Mouse (Mus musculus) frontal cortex, postnatal 14 days (tissue): ENCODE measurements around the gene Bpifa2.
"Not testable (repeated sequence)": the region's sequence is repeated elsewhere in the genome, so short reads cannot be mapped to it uniquely, and the experiment has no call there.

ENCODE experiments used
- DNase-seq, 2 experiments: peaks; one replicate each; pipeline ENCODE4 v3.0.0; 2022; ENCODE audit warnings: low spot score in 2 of 2

The Bpifa2 gene

DNA sequence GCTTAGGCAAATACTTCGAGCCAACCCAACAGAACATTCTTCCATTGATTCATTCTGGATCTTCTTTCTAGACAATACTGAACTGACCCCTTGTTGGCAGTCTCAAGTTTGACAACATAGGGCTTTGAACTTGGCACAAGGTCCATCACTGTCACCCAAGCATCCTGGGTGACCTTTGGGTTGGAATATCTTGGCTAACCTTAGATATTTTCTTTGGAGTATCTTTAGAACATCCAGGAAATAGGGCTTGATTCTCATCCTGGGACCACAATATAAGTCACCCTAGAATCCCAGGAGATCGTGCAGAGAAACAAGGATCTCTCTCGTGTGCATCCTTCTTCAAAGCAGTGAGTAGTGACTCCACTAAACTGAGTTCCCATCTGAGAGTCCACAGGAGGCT is at the start of gene Bpifa2:
Gene Bpifa2, plus strand, starts transcription at position 301 of the 400 bp plus-strand sequence.
- DNase-seq, result no peak

DNA sequence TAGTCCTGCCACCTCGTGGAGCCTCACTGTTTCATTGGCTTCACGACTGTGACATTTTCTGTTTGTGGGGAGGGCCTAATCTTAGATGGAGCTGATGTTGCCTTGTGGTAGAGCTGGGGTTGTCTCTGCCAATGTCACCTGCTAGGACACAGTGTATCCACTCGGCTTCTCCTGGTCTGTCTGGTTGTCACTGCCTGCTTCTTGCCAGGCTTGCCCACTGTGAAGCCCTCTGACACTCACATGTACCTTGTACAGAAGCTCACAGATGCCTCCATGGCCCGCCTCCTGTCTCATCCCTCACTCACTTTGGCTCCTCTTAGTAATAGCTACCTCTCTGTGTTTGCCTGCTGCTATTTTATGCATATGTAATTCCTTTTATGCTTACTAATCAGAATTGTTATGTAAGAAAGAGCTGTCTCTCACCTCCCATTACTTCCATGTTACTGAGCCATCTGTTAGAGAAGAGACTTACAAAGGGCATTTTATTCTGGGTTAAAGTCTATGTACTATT is 45.2 kb upstream of the Bpifa2 start:
- no peak for DNase-seq

DNA sequence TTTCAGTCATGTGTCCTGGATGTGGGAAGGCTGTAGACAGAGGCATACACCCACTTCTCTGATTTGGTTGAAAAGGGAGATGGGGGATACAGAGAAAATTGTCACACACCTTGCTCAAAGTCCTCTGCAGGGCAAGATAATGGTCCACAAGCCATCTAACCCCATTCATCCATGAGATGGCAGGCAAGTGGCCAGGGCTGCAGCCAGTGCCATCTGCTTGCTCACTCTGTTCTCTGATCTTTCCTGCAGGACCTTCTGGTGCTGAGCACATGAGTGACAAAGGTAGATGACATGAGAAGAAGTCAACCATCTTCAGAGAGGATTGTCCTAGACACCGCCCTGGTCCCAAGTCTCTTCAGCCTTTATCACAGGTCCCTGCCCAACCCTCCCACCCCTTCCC is 44.7 kb upstream of the Bpifa2 start:
- DNase-seq, result no peak

DNA sequence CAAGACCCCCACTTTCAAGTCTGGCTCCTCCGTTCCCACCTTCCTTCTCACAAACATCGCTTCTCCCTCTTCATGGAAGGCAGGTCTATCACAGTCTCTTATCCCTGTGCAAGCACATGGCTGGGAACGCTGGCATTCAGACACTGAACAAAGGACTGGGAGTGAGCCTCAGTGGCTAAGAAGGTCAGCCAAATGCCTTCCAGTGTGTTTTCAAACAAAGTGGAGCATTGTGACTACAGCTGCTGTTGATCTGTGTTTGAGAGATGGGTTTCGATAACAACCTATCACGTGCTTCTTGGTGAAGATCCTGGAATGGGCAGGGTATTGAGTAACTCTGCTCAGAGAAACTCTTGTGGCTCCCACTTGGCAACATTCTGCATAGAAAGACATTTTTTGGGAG is 37.8 kb upstream of the Bpifa2 start:
- no peak for DNase-seq

DNA sequence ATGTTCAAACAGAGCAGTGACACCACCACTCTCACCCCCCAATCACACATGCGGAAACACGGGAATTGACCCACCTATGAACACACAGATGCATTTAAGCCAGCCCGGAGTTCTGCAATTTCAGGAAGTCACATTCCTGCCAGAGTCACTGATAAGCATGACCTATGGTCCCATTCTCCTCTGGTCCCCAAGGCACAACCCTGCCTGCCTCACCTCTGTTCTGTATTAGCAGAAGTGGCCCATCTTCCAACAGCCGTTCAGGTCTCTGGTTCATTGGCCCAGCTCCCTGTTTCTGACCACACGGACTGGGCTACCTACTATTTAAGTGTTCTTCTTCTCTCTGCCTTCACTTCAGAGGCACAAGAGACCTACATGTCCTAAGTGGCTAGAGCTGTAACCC is 33.5 kb upstream of the Bpifa2 start, which contains the start of gene Bpifa6:
Gene Bpifa6, plus strand, starts transcription at position 364 of the 400 bp plus-strand sequence.
- no peak for DNase-seq

DNA sequence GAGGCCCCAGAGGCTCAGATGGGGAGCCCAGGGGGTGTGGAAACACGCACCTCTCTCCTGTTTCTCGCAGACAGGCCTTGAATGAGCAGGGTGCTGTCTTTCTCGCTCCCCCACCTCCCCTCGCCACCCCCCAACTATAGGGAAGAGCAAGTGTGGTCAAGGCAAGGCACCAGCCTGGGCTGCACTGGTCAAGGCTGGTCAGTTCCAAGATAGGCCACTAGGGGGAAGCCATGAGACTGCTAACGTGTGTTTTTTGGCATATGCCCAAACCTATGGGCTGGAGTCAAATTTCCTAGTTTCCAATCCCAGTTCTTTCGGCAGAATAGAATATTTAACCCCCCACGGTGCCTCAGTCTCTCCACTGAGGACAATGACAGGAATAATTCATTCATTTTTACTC is 12.3 kb upstream of the Bpifa2 start:
- DNase-seq, result peak; percentile 11 to 51

DNA sequence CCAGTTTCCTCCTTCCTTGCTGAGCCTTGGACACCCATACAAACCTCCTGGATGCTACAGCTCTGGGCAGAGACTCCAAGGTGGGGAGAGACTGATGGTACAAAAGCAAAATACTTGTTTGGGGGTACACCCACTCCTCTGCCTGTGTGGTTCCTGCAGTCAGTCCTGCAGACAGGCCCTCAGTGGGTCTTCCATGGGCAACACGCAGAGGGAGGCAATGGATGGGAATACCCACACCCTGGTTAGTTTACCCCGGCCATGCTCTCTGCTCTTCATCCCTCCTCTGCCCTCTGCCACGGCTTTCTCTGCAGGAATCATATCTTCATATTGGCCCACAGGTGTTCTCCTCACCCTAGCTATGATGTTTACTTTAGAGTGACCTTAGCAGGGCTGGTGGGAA is 7.6 kb upstream of the Bpifa2 start:
- no peak for DNase-seq

DNA sequence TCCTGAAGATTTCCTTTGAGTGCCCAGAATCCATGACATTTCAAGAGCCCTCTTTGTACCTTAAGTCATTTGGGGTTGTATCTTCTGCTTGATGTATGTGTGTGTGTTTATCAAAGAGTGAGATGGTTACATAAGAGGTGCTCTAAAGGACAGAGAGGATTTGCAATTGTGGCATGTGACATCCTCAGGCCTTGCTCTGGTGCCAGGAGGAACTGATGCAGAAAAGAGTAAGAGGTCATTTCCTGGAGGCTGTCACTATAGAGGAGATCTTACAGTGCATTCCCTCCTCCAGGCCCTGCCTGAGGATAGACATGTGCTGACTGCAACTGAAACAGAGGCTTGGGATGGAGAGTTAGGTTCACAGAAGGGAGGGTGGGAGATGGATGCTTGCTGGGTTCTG is 7.0 kb upstream of the Bpifa2 start:
- no peak for DNase-seq

DNA sequence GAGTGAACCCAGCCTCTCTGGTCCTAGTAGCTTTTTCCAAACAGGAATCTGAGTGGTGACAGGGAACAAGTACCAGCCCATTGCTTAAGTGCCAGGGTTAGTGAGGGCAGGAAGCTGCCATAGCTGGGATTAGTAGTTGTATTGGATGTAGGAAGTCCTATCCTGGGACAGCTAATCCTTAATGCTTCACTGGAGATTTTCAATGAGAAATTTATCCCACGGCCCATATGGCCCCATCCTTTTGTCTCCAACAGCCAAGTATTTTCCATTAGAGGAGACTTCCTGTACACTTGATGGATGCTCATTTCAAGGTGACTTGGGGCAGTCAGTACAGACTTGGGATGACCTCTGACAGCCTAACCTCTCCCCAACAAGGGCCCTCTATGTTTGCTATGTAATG is 3.6 kb upstream of the Bpifa2 start:
- DNase-seq, result no peak

DNA sequence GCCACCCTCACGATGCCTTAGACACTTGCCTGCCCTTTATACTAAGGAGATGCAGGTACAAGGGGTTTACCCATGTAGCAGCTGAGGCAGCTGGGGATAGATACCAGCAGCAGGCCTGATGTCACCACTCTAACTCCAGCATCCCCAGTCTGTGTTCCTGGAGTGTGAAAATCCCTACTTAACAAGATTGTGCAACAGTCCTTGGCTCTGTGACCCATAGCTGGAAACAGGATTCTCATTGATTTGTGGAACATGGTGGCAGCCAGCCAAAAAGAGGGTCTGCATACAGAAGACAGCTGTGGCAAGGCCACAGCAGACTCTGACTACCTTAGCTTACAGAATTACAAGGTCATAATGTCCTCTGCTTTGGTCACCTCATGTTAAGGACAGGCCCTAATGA is 3.0 kb upstream of the Bpifa2 start:
- DNase-seq, result no peak

DNA sequence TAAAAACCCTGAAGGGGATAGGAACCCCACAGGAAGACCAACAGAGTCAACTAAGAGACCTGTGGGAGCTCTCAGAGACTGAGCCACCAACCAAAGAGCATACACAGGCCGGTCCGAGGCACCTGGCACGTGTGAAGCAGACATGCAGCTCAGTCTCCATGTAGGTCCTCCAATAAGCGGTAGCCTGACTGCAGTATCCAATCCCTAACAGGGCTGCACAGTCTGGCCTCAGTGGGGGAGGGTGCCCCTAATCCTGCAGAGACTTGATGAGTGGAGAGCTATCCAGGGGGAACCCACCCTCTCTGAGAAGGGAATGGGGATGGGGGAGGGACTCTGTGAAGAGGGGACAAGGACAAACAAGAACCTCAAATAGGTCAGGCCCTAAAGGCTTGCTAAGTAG is 2.3 kb upstream of the Bpifa2 start:
- DNase-seq, result no peak

DNA sequence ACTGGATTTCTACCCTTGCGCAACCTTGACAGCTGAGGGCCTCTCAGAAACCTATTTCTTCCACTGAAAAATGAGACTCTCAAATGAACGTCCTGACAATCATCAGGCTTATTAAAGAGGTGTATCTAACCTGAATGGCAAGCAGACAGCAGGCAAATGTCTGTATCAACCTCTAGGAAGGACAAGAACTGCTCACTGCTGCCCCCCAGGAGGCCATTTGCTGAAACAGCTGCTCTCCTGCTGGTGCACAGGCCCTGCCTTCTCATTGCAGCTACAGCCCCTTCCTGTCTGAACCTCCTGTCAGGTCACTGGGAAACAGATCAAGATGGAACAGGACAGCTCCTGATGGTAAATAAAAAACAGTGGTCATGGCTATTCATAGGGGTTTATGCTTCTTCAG is 1.7 kb upstream of the Bpifa2 start:
- DNase-seq, result no peak

DNA sequence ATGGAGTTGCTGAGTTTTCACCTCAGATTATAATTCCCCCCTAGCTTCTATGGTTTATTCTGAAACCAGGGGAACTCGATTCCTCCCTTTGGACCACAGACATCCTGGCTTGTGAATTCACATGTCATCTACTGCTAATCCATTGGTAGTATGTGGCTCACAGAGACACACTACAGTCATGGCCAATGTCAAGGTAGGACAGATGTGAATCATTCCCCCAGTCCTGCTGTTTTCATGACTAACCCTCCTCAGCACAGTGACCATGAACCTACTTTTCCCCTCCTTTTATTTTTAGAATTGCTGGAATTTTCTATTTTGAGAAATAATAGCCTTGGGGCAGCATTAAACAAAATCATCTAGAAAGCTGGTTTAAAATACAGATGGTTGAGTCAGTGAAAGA is 684 bp upstream of the Bpifa2 start:
- DNase-seq, result no peak

DNA sequence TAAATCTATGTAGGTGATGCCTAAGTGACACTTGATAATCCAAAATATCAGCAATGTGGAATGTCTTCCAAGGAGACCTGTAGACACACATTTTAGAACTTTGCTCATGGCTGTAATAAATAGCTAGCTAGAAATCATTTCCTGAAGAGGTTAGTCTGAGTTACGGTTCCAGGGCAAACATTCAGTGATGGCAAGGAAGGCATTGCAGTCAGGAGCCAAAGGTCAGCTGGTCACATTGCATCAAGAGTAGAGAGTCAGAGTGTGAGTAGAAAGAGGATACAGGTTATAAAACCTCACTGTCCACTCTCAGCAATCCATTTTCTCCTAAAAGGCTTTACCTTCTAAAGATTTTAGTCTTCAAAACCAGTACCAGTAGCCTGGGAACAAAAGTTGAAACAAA is 9.9 kb downstream of the Bpifa2 start:
- DNase-seq, result no peak

DNA sequence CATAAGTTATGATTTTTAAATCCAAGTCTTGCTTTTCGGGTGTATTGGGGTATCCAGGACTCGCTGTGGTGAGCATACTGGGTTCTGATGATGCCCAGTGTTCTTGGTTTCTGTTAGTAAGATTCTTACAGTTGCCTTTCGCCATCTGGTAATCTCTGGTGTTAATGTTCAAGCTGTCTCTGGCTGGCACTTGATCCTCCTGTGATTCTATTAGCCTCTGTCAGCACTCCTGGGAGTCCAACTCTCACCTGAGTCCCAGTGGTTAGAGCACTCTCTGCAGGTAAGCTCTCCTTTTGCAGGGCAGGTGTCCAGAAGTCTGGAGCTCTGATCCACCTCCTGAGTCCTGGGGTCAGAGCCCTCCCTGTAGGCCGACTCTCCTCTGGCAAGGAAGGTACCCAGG is 16.6 kb downstream of the Bpifa2 start:
- DNase-seq, result not testable (repeated sequence)

DNA sequence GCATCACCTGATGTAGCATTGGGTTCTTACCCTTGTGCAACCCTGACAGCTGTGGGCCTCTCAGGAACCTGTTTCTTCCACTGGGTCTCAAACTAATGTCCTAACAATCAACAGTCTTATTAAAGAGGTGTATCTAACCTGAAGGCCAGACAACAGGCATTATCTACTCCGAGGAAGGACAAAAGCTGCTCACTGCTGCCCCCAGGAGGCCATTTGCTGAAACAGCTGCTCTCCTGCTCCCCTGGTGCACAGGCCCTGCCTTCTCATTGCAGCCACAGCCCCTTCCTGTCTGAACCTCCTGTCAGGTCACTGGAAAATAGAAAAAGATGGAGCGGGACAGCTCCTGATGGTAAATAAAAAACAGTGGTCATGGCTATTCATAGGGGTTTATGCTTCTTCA is 30.9 kb downstream of the Bpifa2 start:
- no peak for DNase-seq

DNA sequence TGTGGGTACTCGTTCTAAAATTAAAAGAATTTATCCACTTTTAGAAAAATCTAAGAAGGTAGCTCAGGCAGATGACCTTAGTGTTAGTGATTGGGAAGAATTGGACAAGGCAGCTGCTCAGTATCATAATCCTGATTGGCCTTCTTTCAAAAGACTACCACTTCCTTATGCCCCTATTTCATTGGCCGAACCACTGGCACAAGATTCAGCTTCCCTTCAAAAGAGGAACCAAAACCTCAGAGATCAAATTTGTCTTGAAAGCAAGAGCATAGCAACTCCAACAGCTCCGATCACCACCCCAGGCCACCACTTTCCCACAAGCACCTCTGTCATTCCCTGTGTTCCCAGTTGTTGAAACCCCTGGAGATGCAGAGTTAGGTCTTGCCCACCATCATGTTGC is 36.7 kb downstream of the Bpifa2 start:
- DNase-seq, result no peak

DNA sequence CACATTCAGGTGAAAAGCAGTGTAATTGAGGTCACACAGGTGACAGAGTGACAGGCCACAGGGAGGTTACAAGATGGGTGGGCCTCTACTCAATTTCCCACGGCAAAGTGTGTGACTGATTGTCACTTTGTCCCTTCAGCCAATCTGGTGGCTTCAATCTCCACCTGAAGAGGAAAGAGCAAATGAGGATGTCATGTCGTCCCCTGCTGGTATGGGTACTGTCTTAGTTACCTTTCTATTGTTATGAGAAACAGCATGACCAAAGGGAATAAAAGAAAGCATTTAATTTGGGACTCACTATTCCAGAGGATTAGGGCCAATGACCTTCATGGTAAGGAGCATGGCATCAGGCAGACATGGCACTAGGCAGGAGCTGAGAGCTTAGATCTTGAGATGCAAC is 50.6 kb downstream of the Bpifa2 start:
- DNase-seq, result no peak
